ENCODE assay signal across 15 mouse cellular contexts in the genomic region with DNA sequence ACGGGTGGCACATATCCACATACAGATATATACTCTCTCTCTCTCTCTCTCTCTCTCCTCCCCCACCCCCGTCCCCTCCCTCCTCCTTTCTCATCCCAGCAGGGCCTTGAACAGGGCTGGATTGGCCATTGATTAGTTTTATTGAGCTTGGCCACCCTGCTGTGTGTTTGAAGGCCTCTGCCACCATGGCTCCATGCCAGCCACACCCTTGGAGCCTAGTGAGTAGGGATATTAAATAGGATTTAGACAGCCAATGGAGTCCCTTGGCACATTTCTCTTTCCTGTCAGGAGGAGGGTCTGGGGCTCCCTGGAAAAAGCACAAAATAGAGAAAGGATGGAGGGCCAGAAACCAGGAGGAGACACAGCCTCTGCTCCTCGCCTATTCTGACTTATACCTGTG. TPM values are rescaled to one million over a fixed set of nuclear protein-coding genes. Genes with fewer than 3 reads are reported as not detected.
DNase-seq lines count a peak whose midpoint lies in the region; ATAC-seq lines count a peak whose summit lies in the region.
"Had no signal": no experiment of that assay in that cellular context is flagged by ENCODE, and none has a peak within 500 bp of the region (broad histone marks: within the 10 kb centered on the region; RNA-seq: fewer than 3 reads in every experiment).

No protein-coding gene starts in this region.

- H3K36me3 ChIP-seq in midbrain, embryonic 14.5 days (ENCODE audit: control insufficient read depth, insufficient read depth, low read length) = no peaks in the 10 kb centered on the region
- H3K36me3 ChIP-seq in midbrain, embryonic 16.5 days (ENCODE audit: control insufficient read depth, insufficient read depth, low read length) = no peaks in the 10 kb centered on the region
- no peaks in the 10 kb centered on the region for H3K36me3 ChIP-seq in hindbrain, embryonic 14.5 days (replicated peaks; ENCODE audit: control insufficient read depth, insufficient read depth)
- H3K36me3 ChIP-seq in neural tube, embryonic 14.5 days (ENCODE audit: control insufficient read depth, insufficient read depth, low read length) = no peaks in the 10 kb centered on the region

- no peaks in the 10 kb centered on the region for H3K9me3 ChIP-seq in midbrain, embryonic 14.5 days (ENCODE audit: control insufficient read depth, low read length)
- H3K9me3 ChIP-seq in midbrain, embryonic 16.5 days (replicated peaks; ENCODE audit: control insufficient read depth, low read length, poor library complexity, severe bottlenecking) = no peaks in the 10 kb centered on the region
- H3K9me3 ChIP-seq in hindbrain, embryonic 14.5 days (ENCODE audit: control insufficient read depth, low read length) = no peaks in the 10 kb centered on the region
- H3K9me3 ChIP-seq in neural tube, embryonic 14.5 days (ENCODE audit: control insufficient read depth, low read length) = no peaks in the 10 kb centered on the region
- H3K9me3 ChIP-seq: embryonic facial prominence, embryonic 12.5 days had no signal

- peaks cover 37% of the 10 kb centered on the region for H3K4me1 ChIP-seq in midbrain, embryonic 14.5 days (ENCODE audit: control insufficient read depth, insufficient read depth, low read length)
- H3K4me1 ChIP-seq in midbrain, embryonic 16.5 days (ENCODE audit: control insufficient read depth, insufficient read depth, low read length) = peaks cover 27% of the 10 kb centered on the region
- peaks cover 46% of the 10 kb centered on the region for H3K4me1 ChIP-seq in hindbrain, embryonic 14.5 days (replicated peaks; ENCODE audit: control insufficient read depth, insufficient read depth, low read length)
- H3K4me1 ChIP-seq in neural tube, embryonic 14.5 days (ENCODE audit: control insufficient read depth, insufficient read depth, low read length) = peaks cover 32% of the 10 kb centered on the region

- no peak for ATAC-seq in midbrain, embryonic 14.5 days (ENCODE audit: low FRiP score, low TSS enrichment)
- ATAC-seq in midbrain, embryonic 16.5 days = no peak
- peak; percentile 11; the same call in 1 of the 2 replicates for ATAC-seq in hindbrain, embryonic 14.5 days (ENCODE audit: low FRiP score)
- ATAC-seq in neural tube, embryonic 14.5 days (ENCODE audit: low read depth) = peak; percentile 36

- peak overlapping the region; percentile 61; the same call in 1 of the 2 replicates for H3K27ac ChIP-seq in midbrain, embryonic 14.5 days (replicated peaks; ENCODE audit: low read depth, low read length)
- H3K27ac ChIP-seq in midbrain, embryonic 16.5 days (ENCODE audit: low read length) = no peak overlapping the region
- no peak overlapping the region for H3K27ac ChIP-seq in hindbrain, embryonic 14.5 days
- no peak overlapping the region; the same call in 1 of the 2 replicates for H3K27ac ChIP-seq in neural tube, embryonic 14.5 days (ENCODE audit: low read depth, low read length)
- H3K27ac ChIP-seq: embryonic facial prominence, embryonic 12.5 days; layer of hippocampus, adult 2 months had no signal

- no peaks in the 10 kb centered on the region for H3K27me3 ChIP-seq in midbrain, embryonic 14.5 days (ENCODE audit: control insufficient read depth, insufficient read depth, low read length)
- H3K27me3 ChIP-seq in midbrain, embryonic 16.5 days (ENCODE audit: control insufficient read depth, insufficient read depth, low read depth, low read length) = no peaks in the 10 kb centered on the region
- H3K27me3 ChIP-seq in hindbrain, embryonic 14.5 days (ENCODE audit: control insufficient read depth, insufficient read depth, low read length) = no peaks in the 10 kb centered on the region
- H3K27me3 ChIP-seq in neural tube, embryonic 14.5 days (ENCODE audit: control insufficient read depth, insufficient read depth, low read length) = no peaks in the 10 kb centered on the region
- H3K27me3 ChIP-seq: embryonic facial prominence, embryonic 12.5 days had no signal

- DNase-seq in cerebellum, postnatal 14 days = peak; percentile 48 to 50
- DNase-seq in cerebellum, adult 11-12 months = no peak
- peak; percentile 66 for DNase-seq in midbrain, embryonic 14.5 days
- DNase-seq in hindbrain, embryonic 14.5 days (ENCODE audit: low spot score) = no peak
- no peak for DNase-seq in lung, postnatal 10 days
- no peak for DNase-seq in embryo, embryonic 10 days (ENCODE audit: low spot score)
- DNase-seq: adrenal gland, postnatal 10 days; heart, postnatal 14 days; kidney, adult 2 months; lung, adult 18-20 months; thymus, postnatal 36 days had no signal

- WGBS in midbrain, embryonic 14.5 days = 29% methylated on average over 3 of the region's 3 CpGs
- WGBS in midbrain, embryonic 16.5 days = 30% methylated on average over 3 of the region's 3 CpGs
- WGBS in hindbrain, embryonic 14.5 days = 34% methylated on average over 3 of the region's 3 CpGs
- 21% methylated on average over 3 of the region's 3 CpGs for WGBS in neural tube, embryonic 14.5 days

- no peak overlapping the region for H3K9ac ChIP-seq in midbrain, embryonic 14.5 days (replicated peaks; ENCODE audit: low read length)
- H3K9ac ChIP-seq in midbrain, embryonic 16.5 days (ENCODE audit: low read depth, low read length) = no peak overlapping the region
- no peak overlapping the region for H3K9ac ChIP-seq in hindbrain, embryonic 14.5 days
- no peak overlapping the region for H3K9ac ChIP-seq in neural tube, embryonic 14.5 days (replicated peaks; ENCODE audit: low read depth, low read length)
- H3K9ac ChIP-seq: embryonic facial prominence, embryonic 12.5 days had no signal

- no peak overlapping the region for H3K4me2 ChIP-seq in midbrain, embryonic 14.5 days (ENCODE audit: low read length)
- no peak overlapping the region for H3K4me2 ChIP-seq in midbrain, embryonic 16.5 days (ENCODE audit: low read length)
- no peak overlapping the region for H3K4me2 ChIP-seq in hindbrain, embryonic 14.5 days (replicated peaks)
- H3K4me2 ChIP-seq in neural tube, embryonic 14.5 days (ENCODE audit: low read depth, low read length) = no peak overlapping the region
- H3K4me2 ChIP-seq: embryonic facial prominence, embryonic 12.5 days had no signal

- no peak overlapping the region for H3K4me3 ChIP-seq in midbrain, embryonic 14.5 days (replicated peaks; ENCODE audit: low read depth, low read length)
- H3K4me3 ChIP-seq in midbrain, embryonic 16.5 days (ENCODE audit: low read depth, low read length) = no peak overlapping the region
- no peak overlapping the region for H3K4me3 ChIP-seq in hindbrain, embryonic 14.5 days (replicated peaks; ENCODE audit: low read length)
- H3K4me3 ChIP-seq in neural tube, embryonic 14.5 days (ENCODE audit: low read depth, low read length) = no peak overlapping the region
- H3K4me3 ChIP-seq: embryonic facial prominence, embryonic 12.5 days; layer of hippocampus, adult 2 months had no signal

RNA-seq across cellular contexts. Expression of a gene that starts 44.9 kb away (rescaled TPM):
- 7.5 and 8.3 TPM in 2 replicates for polyA plus RNA-seq in midbrain, embryonic 14.5 days (2014; fragmentation: Nextera tagmentation; extraction: Ambion mirVana)
- polyA plus RNA-seq in midbrain, embryonic 16.5 days (2015; fragmentation: Nextera tagmentation; extraction: Ambion mirVana) = 6.7 and 6.8 TPM in 2 replicates
- 9.6 and 10.4 TPM in 2 replicates for polyA plus RNA-seq in hindbrain, embryonic 14.5 days (2014; fragmentation: Nextera tagmentation; extraction: Ambion mirVana)
- 9.7 and 11.5 TPM in 2 replicates for polyA plus RNA-seq in neural tube, embryonic 14.5 days (2014; fragmentation: Nextera tagmentation; extraction: Ambion mirVana)

Comparison
In these comparisons a context has a peak if more than half of its experiments do, and no peak if none do; other contexts are left out.
1. DNase-seq: peak in cerebellum, postnatal 14 days (2 of 2) and midbrain, embryonic 14.5 days (single experiment); none in cerebellum, adult 11-12 months (single experiment), hindbrain, embryonic 14.5 days (single experiment), lung, postnatal 10 days (single experiment) and embryo, embryonic 10 days (single experiment).
2. ATAC-seq: peak in hindbrain, embryonic 14.5 days (single experiment) and neural tube, embryonic 14.5 days (single experiment); none in midbrain, embryonic 14.5 days (single experiment) and midbrain, embryonic 16.5 days (single experiment).